In the genomic region with DNA sequence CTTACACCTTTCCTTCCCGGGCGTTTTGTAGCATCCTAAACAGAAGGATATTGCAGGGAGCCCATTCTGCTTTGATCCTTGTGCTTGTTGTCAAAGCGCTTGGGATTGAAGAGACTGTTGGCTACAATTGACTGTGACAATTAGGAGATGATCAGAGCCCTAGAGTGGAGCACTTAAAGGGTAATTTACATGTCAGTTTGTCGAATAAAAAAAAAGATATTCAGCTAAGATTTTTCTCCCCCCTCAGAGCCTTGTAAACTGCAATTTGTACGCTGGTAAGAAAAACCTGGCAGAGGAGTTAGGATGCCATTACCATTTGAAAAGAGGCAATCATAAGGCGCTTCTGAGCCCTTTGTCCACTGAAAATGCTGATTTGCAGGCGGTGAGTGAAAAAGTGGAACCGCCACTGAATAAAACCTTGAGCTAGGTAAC, we compare ENCODE assay signal across 15 mouse cellular contexts. TPM values are rescaled to one million over a fixed set of nuclear protein-coding genes. Genes with fewer than 3 reads are reported as not detected.
DNase-seq lines count a peak whose midpoint lies in the region; ATAC-seq and TF ChIP-seq lines count a peak whose summit lies in the region.
"Had no signal": no experiment of that assay in that cellular context is flagged by ENCODE, and none has a peak within 500 bp of the region (broad histone marks: within the 10 kb centered on the region; RNA-seq: fewer than 3 reads in every experiment).

No protein-coding gene starts in this region.

- 38% methylated on average over 8 of the region's 8 CpGs for WGBS in kidney, postnatal 0 days
- WGBS in kidney, adult 2 months, result 50% methylated on average over 8 of the region's 8 CpGs
- 7% methylated on average over 8 of the region's 8 CpGs for WGBS in forebrain, embryonic 11.5 days
- WGBS in hindbrain, embryonic 15.5 days, result 13% methylated on average over 8 of the region's 8 CpGs
- 16% methylated on average over 8 of the region's 8 CpGs for WGBS in midbrain, postnatal 0 days

- H3K27me3 ChIP-seq in kidney, postnatal 0 days (ENCODE audit: insufficient read depth, low read length), result no peaks in the 10 kb centered on the region
- H3K27me3 ChIP-seq in kidney, adult 2 months (replicated peaks; ENCODE audit: control insufficient read depth, insufficient read depth, low read length), result no peaks in the 10 kb centered on the region
- H3K27me3 ChIP-seq in forebrain, embryonic 11.5 days (ENCODE audit: control insufficient read depth, insufficient read depth, low read length), result no peaks in the 10 kb centered on the region
- no peaks in the 10 kb centered on the region for H3K27me3 ChIP-seq in hindbrain, embryonic 15.5 days
- no peaks in the 10 kb centered on the region for H3K27me3 ChIP-seq in midbrain, postnatal 0 days (ENCODE audit: insufficient read depth, low read length)
- H3K27me3 ChIP-seq: megakaryocyte, embryonic 14.5 days; Patski had no signal

- no peak for DNase-seq in kidney, postnatal 0 days (ENCODE audit: low spot score)
- no peak for DNase-seq in kidney, adult 2 months
- no peak for DNase-seq in forebrain, embryonic 11.5 days (ENCODE audit: low spot score)
- DNase-seq in midbrain, postnatal 0 days (ENCODE audit: low spot score), result no peak
- DNase-seq in urinary bladder, adult 18-20 months (ENCODE audit: low spot score in 2 of 2), result no peak
- no peak for DNase-seq in gastrocnemius, postnatal 4 days (ENCODE audit: low spot score in 2 of 2)
- DNase-seq in thymus, postnatal 14 days, result no peak
- DNase-seq: cerebellum, adult 9-10 months; left cerebral cortex, postnatal 4 days; lung, embryonic 14.5 days had no signal

- H3K9me3 ChIP-seq in kidney, postnatal 0 days (replicated peaks; ENCODE audit: low read length), result no peaks in the 10 kb centered on the region
- H3K9me3 ChIP-seq in forebrain, embryonic 11.5 days (ENCODE audit: control insufficient read depth, low read length), result no peaks in the 10 kb centered on the region
- no peaks in the 10 kb centered on the region for H3K9me3 ChIP-seq in hindbrain, embryonic 15.5 days
- H3K9me3 ChIP-seq in midbrain, postnatal 0 days (ENCODE audit: low read length), result no peaks in the 10 kb centered on the region
- H3K9me3 ChIP-seq: megakaryocyte, embryonic 14.5 days had no signal

- no peak for ATAC-seq in kidney, postnatal 0 days (replicated peaks; ENCODE audit: low FRiP score, low read depth)
- peak; percentile 66 for ATAC-seq in forebrain, embryonic 11.5 days (replicated peaks; ENCODE audit: low FRiP score)
- no peak for ATAC-seq in hindbrain, embryonic 15.5 days (ENCODE audit: low FRiP score, low read depth)
- ATAC-seq in midbrain, postnatal 0 days (ENCODE audit: low FRiP score), result no peak
- ATAC-seq: Patski had no signal

- H3K9ac ChIP-seq in kidney, postnatal 0 days (ENCODE audit: low read depth, low read length), result no peak overlapping the region
- H3K9ac ChIP-seq in forebrain, embryonic 11.5 days (ENCODE audit: low read length), result no peak overlapping the region
- H3K9ac ChIP-seq in hindbrain, embryonic 15.5 days, result no peak overlapping the region
- 0 out of 2 replicates have a peak overlapping the region, but pooled peaks have one; percentile 33 for H3K9ac ChIP-seq in midbrain, postnatal 0 days (replicated peaks; ENCODE audit: low read length, poor library complexity, severe bottlenecking)
- H3K9ac ChIP-seq: lung, embryonic 14.5 days had no signal

- no peaks in the 10 kb centered on the region for H3K36me3 ChIP-seq in kidney, postnatal 0 days (ENCODE audit: insufficient read depth, low read length)
- H3K36me3 ChIP-seq in kidney, adult 2 months (ENCODE audit: control insufficient read depth, insufficient read depth, low read length), result no peaks in the 10 kb centered on the region
- no peaks in the 10 kb centered on the region for H3K36me3 ChIP-seq in forebrain, embryonic 11.5 days (ENCODE audit: control insufficient read depth, insufficient read depth, low read length)
- H3K36me3 ChIP-seq in hindbrain, embryonic 15.5 days, result no peaks in the 10 kb centered on the region
- H3K36me3 ChIP-seq in midbrain, postnatal 0 days (ENCODE audit: insufficient read depth, low read length), result no peaks in the 10 kb centered on the region

- H3K4me2 ChIP-seq in kidney, postnatal 0 days (ENCODE audit: low read length), result peak overlapping the region; percentile 24; the same call in 1 of the 2 replicates
- H3K4me2 ChIP-seq in forebrain, embryonic 11.5 days (ENCODE audit: low read depth, low read length, severe bottlenecking), result peak overlapping the region; percentile 37; the same call in 1 of the 2 replicates
- H3K4me2 ChIP-seq in hindbrain, embryonic 15.5 days, result peak overlapping the region; percentile 42
- H3K4me2 ChIP-seq in midbrain, postnatal 0 days (ENCODE audit: low read depth, low read length, poor library complexity, severe bottlenecking), result peak overlapping the region; percentile 54
- H3K4me2 ChIP-seq: heart, embryonic 11.5 days; lung, embryonic 14.5 days had no signal

- TF ChIP-seq CTCF in kidney, postnatal 0 days (IDR thresholded peaks at IDR 0.05; ENCODE audit: low read depth), result no peak
- TF ChIP-seq CTCF in kidney, adult 2 months (conservative IDR thresholded peaks at IDR 0.05; ENCODE audit: insufficient read depth, insufficient read length, low read depth, low read length), result no peak
- TF ChIP-seq CTCF in midbrain, postnatal 0 days (IDR thresholded peaks at IDR 0.05), result no peak

- H3K27ac ChIP-seq in kidney, postnatal 0 days, result no peak overlapping the region
- no peak overlapping the region for H3K27ac ChIP-seq in kidney, adult 2 months (ENCODE audit: insufficient read depth, low read depth, low read length)
- peak overlapping the region; percentile 26; the same call in 1 of the 2 replicates for H3K27ac ChIP-seq in forebrain, embryonic 11.5 days (ENCODE audit: low read depth, low read length)
- H3K27ac ChIP-seq in hindbrain, embryonic 15.5 days (replicated peaks), result no peak overlapping the region
- H3K27ac ChIP-seq in midbrain, postnatal 0 days (ENCODE audit: low read depth, low read length), result no peak overlapping the region
- H3K27ac ChIP-seq: stomach, postnatal 0 days had no signal

- TF ChIP-seq POLR2A in kidney, adult 2 months (IDR thresholded peaks at IDR 0.05; ENCODE audit: low read depth, low read length), result no peak

- H3K4me3 ChIP-seq in kidney, postnatal 0 days (replicated peaks; ENCODE audit: low read depth, low read length), result no peak overlapping the region
- H3K4me3 ChIP-seq in kidney, adult 2 months (ENCODE audit: insufficient read depth, low read depth, low read length), result no peak overlapping the region
- H3K4me3 ChIP-seq in forebrain, embryonic 11.5 days (ENCODE audit: low read depth, low read length), result 0 out of 2 replicates have a peak overlapping the region, but pooled peaks have one; percentile 4
- 0 out of 2 replicates have a peak overlapping the region, but pooled peaks have one; percentile 8 for H3K4me3 ChIP-seq in hindbrain, embryonic 15.5 days
- H3K4me3 ChIP-seq in midbrain, postnatal 0 days (ENCODE audit: low read depth, low read length), result peak overlapping the region; percentile 26
- H3K4me3 ChIP-seq: megakaryocyte, embryonic 14.5 days had no signal

- H3K4me1 ChIP-seq in kidney, postnatal 0 days (replicated peaks; ENCODE audit: insufficient read depth, low read length), result no peaks in the 10 kb centered on the region
- H3K4me1 ChIP-seq in kidney, adult 2 months (ENCODE audit: control insufficient read depth, insufficient read depth, low read length), result no peaks in the 10 kb centered on the region
- 0 out of 2 replicates have a peak, but pooled peaks cover 5% of the 10 kb centered on the region for H3K4me1 ChIP-seq in forebrain, embryonic 11.5 days (replicated peaks; ENCODE audit: control insufficient read depth, insufficient read depth, low read length)
- 0 out of 2 replicates have a peak, but pooled peaks cover 4% of the 10 kb centered on the region for H3K4me1 ChIP-seq in hindbrain, embryonic 15.5 days (replicated peaks)
- no peaks in the 10 kb centered on the region; the same call in 1 of the 2 replicates for H3K4me1 ChIP-seq in midbrain, postnatal 0 days (ENCODE audit: insufficient read depth, low read length)

RNA-seq across cellular contexts. Expression of a gene that starts 41.2 kb away (rescaled TPM):
- polyA plus RNA-seq in kidney, postnatal 0 days (2015; fragmentation: Nextera tagmentation; extraction: Ambion mirVana), result 31.4 and 34.1 TPM in 2 replicates
- 22.7 and 25.6 TPM in 2 replicates for polyA plus RNA-seq in kidney, adult 2 months (2012; rRNA removed)
- polyA plus RNA-seq in forebrain, embryonic 11.5 days (2014; fragmentation: Nextera tagmentation; extraction: Ambion mirVana), result 45.6 and 50.0 TPM in 2 replicates
- polyA plus RNA-seq in hindbrain, embryonic 15.5 days (2015; fragmentation: Nextera tagmentation; extraction: Ambion mirVana), result 37.0 and 38.0 TPM in 2 replicates
- total RNA-seq in midbrain, postnatal 0 days (2014; rRNA removed), result 39.6 and 48.1 TPM in 2 replicates
- 13.4 and 15.3 TPM in 2 replicates for polyA plus RNA-seq in midbrain, postnatal 0 days (2015; fragmentation: Nextera tagmentation; extraction: Ambion mirVana)
- 100 to 1,000 TPM; 146 to 156 TPM for total RNA-seq in gastrocnemius, postnatal 4 days (2021)

Comparison
In these comparisons a context has a peak if more than half of its experiments do, and no peak if none do; other contexts are left out.
1. H3K4me3 ChIP-seq: peak in forebrain, embryonic 11.5 days (single experiment), hindbrain, embryonic 15.5 days (single experiment) and midbrain, postnatal 0 days (single experiment); none in kidney, postnatal 0 days (single experiment) and kidney, adult 2 months (single experiment).
2. Peak in every context shown above with its lines, with median percentiles within 50 percentile points of each other: H3K4me2 ChIP-seq.